Mouse (Mus musculus): ENCODE data around the gene Ppef1. TPM values are rescaled to one million over a fixed set of nuclear protein-coding genes. Genes with fewer than 3 reads are reported as not detected.

Gene Ppef1
- polyA plus RNA-seq, 1 experiment from 2014 or later: 0.06 TPM

GRCm38 (mm10) chrX:160588523-160588922, 147.0 kb downstream of the Ppef1 start:
- H3K4me1 ChIP-seq (replicated peaks): no peaks in the 10 kb centered on the region
- H3K36me3 ChIP-seq: no peaks in the 10 kb centered on the region
- WGBS: 86% methylated on average over 4 of the region's 4 CpGs
- H3K9ac ChIP-seq: no peak overlapping the region
- H3K4me3 ChIP-seq (replicated peaks): no peak overlapping the region
- no peak for ATAC-seq
- H3K9me3 ChIP-seq: no peaks in the 10 kb centered on the region
- no peak overlapping the region for H3K4me2 ChIP-seq (replicated peaks)
- no peaks in the 10 kb centered on the region for H3K27me3 ChIP-seq (replicated peaks)
- H3K27ac ChIP-seq: no peak overlapping the region

GRCm38 (mm10) chrX:160585110-160585509, 150.5 kb downstream of the Ppef1 start:
- no peaks in the 10 kb centered on the region for H3K27me3 ChIP-seq (replicated peaks)
- H3K9me3 ChIP-seq: no peaks in the 10 kb centered on the region
- ATAC-seq: no peak
- no peaks in the 10 kb centered on the region for H3K36me3 ChIP-seq
- H3K4me1 ChIP-seq (replicated peaks): no peaks in the 10 kb centered on the region
- no peak overlapping the region for H3K27ac ChIP-seq
- H3K4me3 ChIP-seq (replicated peaks): no peak overlapping the region
- 71% methylated on average over 1 of the region's 1 CpGs for WGBS
- H3K9ac ChIP-seq: no peak overlapping the region
- no peak overlapping the region for H3K4me2 ChIP-seq (replicated peaks)

GRCm38 (mm10) chrX:160584148-160584838, 151.3 kb downstream of the Ppef1 start:
- WGBS: 83% methylated on average over 4 of the region's 4 CpGs
- no peaks in the 10 kb centered on the region for H3K36me3 ChIP-seq
- no peaks in the 10 kb centered on the region for H3K9me3 ChIP-seq
- no peak overlapping the region for H3K4me2 ChIP-seq (replicated peaks)
- H3K4me1 ChIP-seq (replicated peaks): no peaks in the 10 kb centered on the region
- no peak overlapping the region for H3K9ac ChIP-seq
- no peak overlapping the region for H3K27ac ChIP-seq
- ATAC-seq: no peak
- H3K27me3 ChIP-seq (replicated peaks): no peaks in the 10 kb centered on the region
- H3K4me3 ChIP-seq (replicated peaks): no peak overlapping the region

- Histone ChIP-seq H3K4me3 (replicated peaks) (no peak overlapping the region), H3K9me3 (no peaks in the 10 kb centered on the region), H3K4me2 (replicated peaks) (no peak overlapping the region), H3K36me3 (no peaks in the 10 kb centered on the region), H3K27ac (no peak overlapping the region), H3K27me3 (replicated peaks) (no peaks in the 10 kb centered on the region), H3K4me1 (replicated peaks) (no peaks in the 10 kb centered on the region), H3K9ac (no peak overlapping the region)
- WGBS: 61% methylated on average over 5 of the region's 5 CpGs
- ATAC-seq: no peak
These were observed 152.0 kb downstream of the Ppef1 start for GRCm38 (mm10) chrX:160583589-160583988.

Other genes with a start within 250 kb of the Ppef1 start
- gene Phka2, start 233.6 kb downstream of the Ppef1 start, polyA plus RNA-seq (2015; fragmentation: Nextera tagmentation; extraction: Ambion mirVana): 11.1 and 12.0 TPM in 2 replicates
- gene Rs1, start 32.2 kb upstream of the Ppef1 start, polyA plus RNA-seq (2015; fragmentation: Nextera tagmentation; extraction: Ambion mirVana): 0.04 TPM in 1 of 2 replicates, not detected in the other
- gene Gja6, start 171.3 kb upstream of the Ppef1 start, polyA plus RNA-seq (2015; fragmentation: Nextera tagmentation; extraction: Ambion mirVana): 0.20 and 0.21 TPM in 2 replicates